Mouse (Mus musculus) lung, postnatal 36 days (tissue): Measurements from ENCODE around the gene Lce1h.

Experiments used
- DNase-seq: peaks from one replicate; pipeline ENCODE4 v3.0.0; 2022; ENCODE audit warnings: mixed read lengths

Lce1h gene

DNA sequence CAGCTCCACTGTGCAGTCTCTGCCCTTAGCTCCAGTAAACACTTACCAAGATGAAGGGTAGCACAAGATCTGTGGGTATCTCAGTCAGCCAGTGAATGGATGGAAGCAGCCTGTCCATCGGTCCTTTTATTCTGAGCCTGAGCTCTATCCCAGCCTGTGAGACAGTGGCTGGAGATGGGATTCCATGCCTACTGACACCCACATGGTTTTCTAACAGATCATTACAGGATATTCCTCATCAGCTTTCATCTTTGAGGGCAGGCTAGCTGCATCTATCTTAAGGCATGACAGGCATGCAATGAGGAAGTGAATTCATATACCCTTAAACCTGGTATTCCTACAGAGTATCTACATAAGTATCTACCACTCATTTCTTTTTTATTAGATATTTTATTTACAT, at the start of gene Lce1h:
Gene Lce1h (minus strand): TSS at position 101 of the 400 bp plus-strand sequence.
- DNase-seq: no peak

DNA sequence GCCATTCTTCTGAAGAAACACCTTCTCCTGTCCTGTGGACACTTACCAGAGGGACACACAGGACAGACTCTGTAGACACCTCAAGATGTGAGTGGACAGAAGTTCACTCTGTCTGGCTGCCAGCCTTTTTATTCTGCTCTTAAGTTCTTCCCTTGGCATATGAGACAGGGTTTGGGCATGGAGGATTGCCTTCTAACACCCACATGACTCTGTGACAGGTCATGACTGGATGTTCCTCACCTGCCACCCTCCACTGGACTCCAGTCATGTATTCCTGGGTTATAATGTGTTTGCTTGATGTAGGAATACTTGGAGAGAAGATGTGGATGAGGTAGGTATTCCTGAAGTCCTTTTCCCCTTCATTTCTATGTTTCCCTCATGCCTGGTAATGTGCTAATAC, 42.9 kb upstream of the Lce1h start, which contains the start of gene Lce1k:
Gene Lce1k (minus strand): TSS at position 101 of the 400 bp plus-strand sequence.
- no peak for DNase-seq

DNA sequence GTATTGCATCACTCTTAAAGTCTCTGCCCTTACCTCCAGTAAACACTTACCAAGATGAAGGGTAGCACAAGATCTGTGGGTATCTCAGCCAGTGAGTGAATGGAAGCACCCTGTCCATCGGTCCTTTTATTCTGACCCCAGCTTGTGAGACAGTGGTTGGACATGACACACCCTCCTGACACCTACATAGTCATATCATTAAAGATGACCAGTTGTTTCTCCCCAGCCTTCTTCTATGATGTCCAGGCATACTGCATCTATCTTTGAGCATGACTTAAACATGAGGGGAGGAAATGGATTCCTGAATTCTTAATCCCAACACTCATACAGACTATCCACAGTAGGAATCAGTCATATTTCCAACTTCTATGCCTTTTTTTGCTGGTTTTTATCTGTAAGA, 25.5 kb upstream of the Lce1h start, which contains the start of gene Lce1j:
Gene Lce1j (minus strand): TSS at position 101 of the 400 bp plus-strand sequence.
- DNase-seq: no peak

DNA sequence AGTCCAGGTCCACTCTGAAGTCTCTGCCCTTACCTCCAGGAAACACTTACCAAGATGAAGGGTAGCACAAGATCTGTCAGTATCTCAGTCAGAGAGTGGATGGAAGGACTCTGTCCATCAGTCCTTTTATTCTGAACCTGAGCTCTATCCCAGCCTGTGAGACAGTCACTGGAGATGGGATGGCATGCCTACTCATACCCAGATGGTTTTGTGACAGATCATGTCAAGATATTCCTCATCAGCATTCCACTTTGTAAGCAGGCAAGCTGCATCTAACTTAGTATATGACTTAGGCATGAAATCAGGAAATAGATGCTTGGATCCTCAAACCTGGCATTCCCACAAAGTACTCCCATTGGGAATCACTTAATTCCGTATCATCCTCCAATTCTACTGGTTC, 13.9 kb upstream of the Lce1h start, which contains the start of gene Lce1i:
Gene Lce1i (minus strand): TSS at position 101 of the 400 bp plus-strand sequence.
- no peak for DNase-seq

DNA sequence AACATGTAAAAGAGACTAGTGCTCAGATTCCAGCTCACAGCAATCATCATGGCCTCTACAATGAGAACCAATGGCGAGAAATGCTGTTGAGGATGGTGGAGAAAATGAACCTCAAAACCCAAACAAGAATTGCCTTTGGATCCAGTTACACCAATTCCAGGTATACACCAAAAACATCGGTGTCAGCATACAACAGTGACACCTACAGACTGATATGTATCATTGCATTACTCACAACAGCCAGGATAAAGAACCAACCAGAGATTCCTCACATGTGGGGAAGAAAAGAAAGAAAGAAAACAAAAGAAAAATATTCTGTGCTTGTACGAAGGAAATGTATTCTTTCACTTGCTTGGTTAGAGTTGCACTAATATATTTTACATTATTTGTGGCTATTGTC, 6.7 kb upstream of the Lce1h start:
- no peak for DNase-seq

DNA sequence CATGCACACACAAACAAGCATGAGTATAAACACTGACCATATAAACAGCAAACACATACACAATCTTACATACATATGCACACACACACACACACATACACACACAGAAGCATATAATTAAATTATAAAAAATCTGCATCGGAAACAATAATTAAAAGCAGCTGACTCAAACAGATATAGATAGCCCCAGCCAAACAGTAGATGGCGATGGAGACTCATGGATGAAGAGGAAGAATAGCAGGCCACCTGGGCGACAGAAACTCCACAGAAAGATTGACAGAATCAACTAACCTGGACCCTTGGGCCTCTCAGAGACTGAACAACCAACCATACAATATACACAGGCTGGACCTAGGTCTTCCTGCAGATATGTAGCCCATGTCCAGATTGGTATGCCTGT, 11.7 kb downstream of the Lce1h start:
- DNase-seq: no peak

DNA sequence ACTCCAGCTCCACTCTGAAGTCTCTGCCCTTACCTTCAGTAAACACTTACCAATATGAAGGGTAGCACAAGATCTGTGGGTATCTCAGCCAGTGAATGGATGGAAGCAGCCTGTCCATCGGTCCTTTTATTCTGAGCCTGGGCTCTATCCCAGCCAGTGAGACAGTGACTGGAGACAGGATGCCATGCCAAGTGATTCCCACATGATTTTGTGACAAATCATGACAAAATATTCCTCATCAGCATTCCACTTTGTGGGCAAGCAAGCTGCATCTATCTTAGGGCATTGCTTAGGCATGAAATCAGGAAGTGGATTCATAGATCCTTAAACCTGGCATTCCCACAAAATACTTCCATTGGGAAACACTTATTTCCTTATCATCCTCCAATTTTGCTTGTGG, 12.6 kb downstream of the Lce1h start, which contains the start of gene Lce1g:
Gene Lce1g (minus strand): TSS at position 101 of the 400 bp plus-strand sequence.
- DNase-seq: no peak

DNA sequence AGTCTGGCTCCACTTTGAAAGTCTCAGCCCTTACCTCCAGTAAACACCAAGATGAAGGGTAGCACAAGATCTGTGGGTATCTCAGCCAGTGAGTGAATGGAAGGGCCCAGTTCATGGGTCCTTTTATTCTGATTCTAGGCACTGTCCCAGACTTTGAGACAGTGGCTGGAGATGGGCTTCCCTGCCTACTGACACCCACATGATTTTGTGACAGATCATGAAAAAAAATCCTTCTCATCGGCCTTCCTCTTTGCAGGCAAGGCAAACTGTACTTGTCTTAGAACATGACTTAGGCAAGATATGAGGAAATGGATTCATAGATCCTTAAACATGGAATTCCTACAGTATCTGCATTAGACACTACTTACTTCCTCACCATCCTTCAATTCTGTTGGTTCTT, 25.9 kb downstream of the Lce1h start, which contains the start of gene Gm38119:
Gene Gm38119 (minus strand): TSS at position 101 of the 400 bp plus-strand sequence.
- no peak for DNase-seq

DNA sequence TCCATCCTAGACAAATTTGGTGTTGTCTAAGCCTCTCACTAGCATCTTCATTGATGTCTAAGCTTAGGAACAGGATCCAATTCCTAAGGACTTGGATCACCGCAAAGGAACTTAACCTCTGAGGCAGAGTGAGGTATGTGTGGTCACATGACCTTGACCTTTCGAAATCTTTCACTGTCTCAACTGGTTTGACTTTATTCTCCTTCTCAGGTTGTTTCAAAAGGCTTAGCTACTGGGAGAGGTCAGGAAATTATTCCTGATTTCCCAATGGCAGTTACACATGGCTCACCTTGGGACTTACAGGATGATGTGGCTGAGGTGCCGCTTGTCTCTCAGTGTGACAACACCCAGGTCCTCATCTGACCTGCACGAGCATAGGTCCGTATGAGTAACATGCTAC, 42.2 kb downstream of the Lce1h start:
- DNase-seq: no peak

DNA sequence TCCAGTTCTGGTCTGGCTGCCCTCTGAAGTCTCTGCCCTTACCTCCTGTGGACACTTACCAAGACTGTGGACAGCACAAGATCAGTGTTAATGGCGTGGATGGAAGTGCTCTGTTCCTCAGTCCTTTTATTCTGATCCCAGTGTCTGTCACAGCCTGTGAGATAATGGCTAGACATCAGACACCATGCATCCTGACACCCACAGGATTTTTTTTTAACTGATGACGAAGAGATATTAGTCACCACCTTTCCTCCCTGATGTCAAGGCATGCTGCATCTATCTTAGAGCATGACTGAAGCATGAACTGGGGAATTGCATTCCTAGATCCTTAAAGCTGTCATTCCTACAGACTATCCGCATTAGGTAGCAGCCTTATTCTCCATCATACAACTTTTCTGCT, 44.6 kb downstream of the Lce1h start, which contains the start of gene Lce1f:
Gene Lce1f (minus strand): TSS at position 101 of the 400 bp plus-strand sequence.
- DNase-seq: no peak

DNA sequence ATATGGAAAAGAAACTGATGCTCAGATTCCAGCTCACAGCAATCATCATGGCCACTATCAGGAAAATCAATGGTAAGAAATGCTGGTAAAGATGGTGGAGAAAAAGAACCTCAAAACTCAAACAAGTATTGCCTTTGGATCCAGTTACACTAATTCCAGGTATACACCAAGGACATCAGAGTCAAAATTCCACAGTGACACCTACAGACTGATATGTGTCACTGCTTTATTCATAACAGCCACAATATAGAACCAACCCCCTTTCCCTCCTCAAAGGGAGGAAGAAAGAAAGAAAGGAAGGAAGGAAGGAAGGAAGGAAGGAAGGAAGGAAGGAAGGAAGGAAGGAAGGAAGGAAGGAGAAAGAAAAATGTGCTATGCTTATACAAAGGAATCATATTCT, 49.7 kb downstream of the Lce1h start:
- no peak for DNase-seq
